Mouse (Mus musculus) intestine, postnatal 0 days (tissue): ENCODE measurements around the gene Pald1. TPM values are rescaled to one million over a fixed set of nuclear protein-coding genes. Genes with fewer than 3 reads are reported as not detected.

Experiments used
- ATAC-seq: fragments of 200-750 bp; cut with Nextera tagmentation; 2 replicates; pipeline ENCODE4 v1.8.0; 2017; ENCODE audit warnings: mild to moderate bottlenecking, moderate TSS enrichment, moderate library complexity
- H3K27ac ChIP-seq: fragments of 300-500 bp; sonication (generic); 2 replicates; pipeline ENCODE4 v1.5.1; 2014; ENCODE audit warnings: mild to moderate bottlenecking, low read depth, low read length, moderate library complexity
- H3K27me3 ChIP-seq: fragments of 300-500 bp; sonication (generic); replicated peaks from 2 replicates; pipeline ENCODE4 v1.6.1; 2014; ENCODE audit warnings: low read length, mixed read lengths; ENCODE audit not compliant: control insufficient read depth, insufficient read depth
- H3K36me3 ChIP-seq: fragments of 300-500 bp; sonication (generic); 2 replicates; pipeline ENCODE4 v1.6.1; 2014; ENCODE audit warnings: mild to moderate bottlenecking, moderate library complexity; ENCODE audit not compliant: control insufficient read depth, insufficient read depth
- H3K4me1 ChIP-seq: fragments of 300-500 bp; sonication (generic); replicated peaks from 2 replicates; pipeline ENCODE4 v1.6.1; 2014; ENCODE audit warnings: antibody characterized with exemption, low read length, mixed read lengths; ENCODE audit not compliant: control insufficient read depth, insufficient read depth
- H3K4me2 ChIP-seq: fragments of 300-500 bp; sonication (generic); replicated peaks from 2 replicates; pipeline ENCODE4 v1.6.1; 2014; ENCODE audit warnings: low read depth, mild to moderate bottlenecking, moderate library complexity
- H3K4me3 ChIP-seq: fragments of 300-500 bp; sonication (generic); 2 replicates; pipeline ENCODE4 v1.5.1; 2014; ENCODE audit warnings: low read depth, low read length
- H3K9ac ChIP-seq: fragments of 300-500 bp; sonication (generic); 2 replicates; pipeline ENCODE4 v1.6.1; 2014; ENCODE audit warnings: mild to moderate bottlenecking, low read depth, low read length
- H3K9me3 ChIP-seq: fragments of 300-500 bp; sonication (generic); 2 replicates; pipeline ENCODE4 v1.6.1; 2016; ENCODE audit warnings: mixed run types; ENCODE audit not compliant: control insufficient read depth
- CTCF ChIP-seq: sonication (generic); IDR thresholded peaks from 2 replicates; pipeline ENCODE4 v1.5.1; 2016; ENCODE audit warnings: low read depth, mild to moderate bottlenecking, control low read depth, antibody characterized with exemption, moderate library complexity
- WGBS: fragments of 180-500 bp; shearing (Covaris S2); extraction: QIAGEN DNeasy Blood & Tissue Kit; methylation state at CpG from one replicate; pipeline ENCODE4 v1.1.7; 2014; 5-methylcytosine and 5-hydroxymethylcytosine counted together
- polyA plus RNA-seq: library from polyadenylated mRNA; unstranded; fragments of >200 nt; fragmentation: Nextera tagmentation; extraction: Ambion mirVana; gene quantifications from 2 replicates; pipeline ENCODE4 v1.2.1, GENCODE M21; 2015

The Pald1 gene
- polyA plus RNA-seq, 1 experiment from 2014 or later, result 4.1 TPM

- H3K9ac ChIP-seq, result no peak overlapping the region
- H3K27me3 ChIP-seq, result no peaks in the 10 kb centered on the region
- no peaks in the 10 kb centered on the region; the same call in 1 of the 2 replicates for H3K36me3 ChIP-seq
- ATAC-seq, result no peak
- H3K4me3 ChIP-seq, result no peak overlapping the region
- no peaks in the 10 kb centered on the region for H3K4me1 ChIP-seq
- H3K27ac ChIP-seq, result no peak overlapping the region
- TF ChIP-seq CTCF, result no peak
- H3K4me2 ChIP-seq, result no peak overlapping the region
- H3K9me3 ChIP-seq, result no peaks in the 10 kb centered on the region
- 92% methylated on average over 5 of the region's 5 CpGs for WGBS
These were observed 42.3 kb downstream of the Pald1 start for GRCm38 (mm10) chr10:61341045-61341444.

- H3K36me3 ChIP-seq, result no peaks in the 10 kb centered on the region; the same call in 1 of the 2 replicates
- 84% methylated on average over 9 of the region's 9 CpGs for WGBS
- no peak overlapping the region for H3K27ac ChIP-seq
- H3K4me1 ChIP-seq, result no peaks in the 10 kb centered on the region
- no peak for ATAC-seq
- H3K9ac ChIP-seq, result no peak overlapping the region
- H3K4me3 ChIP-seq, result no peak overlapping the region
- no peak overlapping the region for H3K4me2 ChIP-seq
- TF ChIP-seq CTCF, result no peak
- H3K27me3 ChIP-seq, result no peaks in the 10 kb centered on the region
- H3K9me3 ChIP-seq, result no peaks in the 10 kb centered on the region
These were observed 43.1 kb downstream of the Pald1 start for GRCm38 (mm10) chr10:61340247-61340646.

- ATAC-seq, result no peak
- no peaks in the 10 kb centered on the region for H3K4me1 ChIP-seq
- H3K9ac ChIP-seq, result no peak overlapping the region
- H3K4me2 ChIP-seq, result no peak overlapping the region
- no peaks in the 10 kb centered on the region; the same call in 1 of the 2 replicates for H3K36me3 ChIP-seq
- TF ChIP-seq CTCF, result peak; percentile 55
- H3K27ac ChIP-seq, result no peak overlapping the region
- H3K27me3 ChIP-seq, result no peaks in the 10 kb centered on the region
- no peak overlapping the region for H3K4me3 ChIP-seq
- H3K9me3 ChIP-seq, result no peaks in the 10 kb centered on the region
- WGBS, result 90% methylated on average over 9 of the region's 9 CpGs
These were observed 44.1 kb downstream of the Pald1 start for GRCm38 (mm10) chr10:61339216-61339615.

GRCm38 (mm10) chr10:61337665-61338064 lies 45.7 kb downstream of the Pald1 start:
- no peaks in the 10 kb centered on the region for H3K27me3 ChIP-seq
- H3K27ac ChIP-seq, result no peak overlapping the region
- no peaks in the 10 kb centered on the region; the same call in 1 of the 2 replicates for H3K36me3 ChIP-seq
- no peak for TF ChIP-seq CTCF
- no peak overlapping the region for H3K4me3 ChIP-seq
- no peak overlapping the region for H3K9ac ChIP-seq
- no peaks in the 10 kb centered on the region for H3K9me3 ChIP-seq
- WGBS, result 89% methylated on average over 11 of the region's 11 CpGs
- H3K4me2 ChIP-seq, result no peak overlapping the region
- ATAC-seq, result no peak
- H3K4me1 ChIP-seq, result no peaks in the 10 kb centered on the region

- Histone ChIP-seq H3K9me3 (no peaks in the 10 kb centered on the region), H3K4me3 (no peak overlapping the region), H3K4me2 (no peak overlapping the region), H3K9ac (no peak overlapping the region), H3K27me3 (no peaks in the 10 kb centered on the region), H3K27ac (no peak overlapping the region), H3K4me1 (no peaks in the 10 kb centered on the region), H3K36me3 (no peaks in the 10 kb centered on the region; the same call in 1 of the 2 replicates)
- no peak for ATAC-seq
- WGBS, result 80% methylated on average over 5 of the region's 5 CpGs
- TF ChIP-seq CTCF, result no peak
These were observed 46.7 kb downstream of the Pald1 start for GRCm38 (mm10) chr10:61336592-61336991.

- ATAC-seq, result no peak
- no peaks in the 10 kb centered on the region for H3K9me3 ChIP-seq
- H3K27me3 ChIP-seq, result no peaks in the 10 kb centered on the region
- 25% methylated on average over 6 of the region's 6 CpGs for WGBS
- no peak overlapping the region for H3K9ac ChIP-seq
- peak; percentile 92 for TF ChIP-seq CTCF
- H3K36me3 ChIP-seq, result no peaks in the 10 kb centered on the region; the same call in 1 of the 2 replicates
- H3K4me3 ChIP-seq, result no peak overlapping the region
- no peaks in the 10 kb centered on the region for H3K4me1 ChIP-seq
- no peak overlapping the region for H3K27ac ChIP-seq
- no peak overlapping the region for H3K4me2 ChIP-seq
These were observed 47.2 kb downstream of the Pald1 start for GRCm38 (mm10) chr10:61336137-61336536.

GRCm38 (mm10) chr10:61334545-61334944 lies 48.8 kb downstream of the Pald1 start:
- Histone ChIP-seq H3K27me3 (no peaks in the 10 kb centered on the region), H3K4me3 (no peak overlapping the region), H3K4me2 (no peak overlapping the region), H3K36me3 (no peaks in the 10 kb centered on the region; the same call in 1 of the 2 replicates), H3K9me3 (no peaks in the 10 kb centered on the region), H3K4me1 (no peaks in the 10 kb centered on the region), H3K27ac (no peak overlapping the region), H3K9ac (no peak overlapping the region)
- 70% methylated on average over 7 of the region's 7 CpGs for WGBS
- no peak for ATAC-seq
- no peak for TF ChIP-seq CTCF
